Mouse (Mus musculus) kidney, postnatal 10 days (tissue): ENCODE measurements at regions not wholly inside any gene's neighbourhood (a gene's known extent, or its start where the extent isn't known, plus 50 kb on each side); places are given as distances from the start of the nearest gene placed in this dataset.

ENCODE experiments used
- DNase-seq: peaks from one replicate; pipeline ENCODE4 v3.0.0; 2021; ENCODE audit warnings: mixed read lengths

- no peak for DNase-seq
Observed at GRCm38 (mm10) chr13:11490766-11491165, 616.0 kb downstream of the Ryr2 start.

- no peak for DNase-seq
Observed at GRCm38 (mm10) chr13:11483142-11483541, 623.6 kb downstream of the Ryr2 start.

GRCm38 (mm10) chr13:11482701-11483100, 624.0 kb downstream of the Ryr2 start:
- no peak for DNase-seq

GRCm38 (mm10) chr13:11460251-11460650, 646.5 kb downstream of the Ryr2 start:
- DNase-seq: no peak

- DNase-seq: no peak
Observed at GRCm38 (mm10) chr13:11455113-11455512, 651.6 kb downstream of the Ryr2 start.

- no peak for DNase-seq
Observed at GRCm38 (mm10) chr13:11452448-11452847, 654.3 kb downstream of the Ryr2 start.

GRCm38 (mm10) chr13:11432465-11433339, 674.0 kb downstream of the Ryr2 start:
- peak; percentile 15 for DNase-seq

- DNase-seq: no peak
Observed at GRCm38 (mm10) chr13:11426820-11427219, 679.9 kb downstream of the Ryr2 start.

- DNase-seq: no peak
Observed at GRCm38 (mm10) chr13:11392027-11392426, 714.7 kb downstream of the Ryr2 start.

- no peak for DNase-seq
Observed at GRCm38 (mm10) chr13:11375452-11375851, 731.3 kb downstream of the Ryr2 start.

- no peak for DNase-seq
Observed at GRCm38 (mm10) chr13:11369456-11369855, 737.3 kb downstream of the Ryr2 start.

GRCm38 (mm10) chr13:11362872-11363271, 743.9 kb downstream of the Ryr2 start:
- no peak for DNase-seq

- DNase-seq: no peak
Observed at GRCm38 (mm10) chr13:11348502-11348849, 758.3 kb downstream of the Ryr2 start.

- DNase-seq: peak; percentile 57
Observed at GRCm38 (mm10) chr13:11347787-11348501, 758.8 kb downstream of the Ryr2 start.

- no peak for DNase-seq
Observed at GRCm38 (mm10) chr13:11344500-11344899, 762.2 kb downstream of the Ryr2 start.

GRCm38 (mm10) chr13:11338297-11338616, 768.5 kb downstream of the Ryr2 start:
- DNase-seq: no peak

GRCm38 (mm10) chr13:11337610-11338296, 769.0 kb downstream of the Ryr2 start:
- DNase-seq: no peak

GRCm38 (mm10) chr13:11336958-11337357, 769.8 kb downstream of the Ryr2 start:
- DNase-seq: no peak

- DNase-seq: peak; percentile 25
Observed at GRCm38 (mm10) chr13:11331991-11332390, 774.8 kb downstream of the Ryr2 start.

GRCm38 (mm10) chr13:11308716-11309115, 798.0 kb downstream of the Ryr2 start:
- no peak for DNase-seq

- DNase-seq: no peak
Observed at GRCm38 (mm10) chr13:11295493-11295892, 811.3 kb downstream of the Ryr2 start.

- no peak for DNase-seq
Observed at GRCm38 (mm10) chr13:11294689-11295088, 812.1 kb downstream of the Ryr2 start.

GRCm38 (mm10) chr13:11293750-11294149, 813.0 kb downstream of the Ryr2 start:
- no peak for DNase-seq

GRCm38 (mm10) chr13:11273896-11274295, 832.8 kb downstream of the Ryr2 start:
- no peak for DNase-seq
